12 mouse cellular contexts compared by ENCODE assay signal in genomic region chr14:28456372-28457076, GRCm38 (mm10). TPM values are rescaled to one million over a fixed set of nuclear protein-coding genes. Genes with fewer than 3 reads are reported as not detected.
DNase-seq lines count a peak whose midpoint lies in the region; ATAC-seq and TF ChIP-seq lines count a peak whose summit lies in the region.
"Had no signal": no experiment of that assay in that cellular context is flagged by ENCODE, and none has a peak within 500 bp of the region (broad histone marks: within the 10 kb centered on the region; RNA-seq: fewer than 3 reads in every experiment).

No protein-coding gene starts in this region.

- H3K27ac ChIP-seq in heart, embryonic 12.5 days (ENCODE audit: poor library complexity, severe bottlenecking): no peak overlapping the region
- no peak overlapping the region for H3K27ac ChIP-seq in stomach, postnatal 0 days (replicated peaks)
- no peak overlapping the region for H3K27ac ChIP-seq in forebrain, embryonic 14.5 days (ENCODE audit: low read depth, low read length)

- TF ChIP-seq EP300 in stomach, postnatal 0 days (optimal IDR thresholded peaks at IDR 0.05): no peak

- 76% methylated on average over 7 of the region's 7 CpGs for WGBS in heart, embryonic 12.5 days
- 38% methylated on average over 7 of the region's 7 CpGs for WGBS in stomach, postnatal 0 days
- WGBS in forebrain, embryonic 14.5 days: 46% methylated on average over 7 of the region's 7 CpGs

- peaks cover 4% of the 10 kb centered on the region; the same call in 1 of the 2 replicates for H3K27me3 ChIP-seq in heart, embryonic 12.5 days (replicated peaks)
- no peaks in the 10 kb centered on the region for H3K27me3 ChIP-seq in stomach, postnatal 0 days (ENCODE audit: control insufficient read depth, insufficient read depth, low read length)
- no peaks in the 10 kb centered on the region for H3K27me3 ChIP-seq in forebrain, embryonic 14.5 days (replicated peaks; ENCODE audit: control insufficient read depth, insufficient read depth, low read length)

- intact Hi-C loops in heart, postnatal 14 days (cut with DNase I): no loop called here

- H3K9ac ChIP-seq in heart, embryonic 12.5 days: no peak overlapping the region
- H3K9ac ChIP-seq in stomach, postnatal 0 days (ENCODE audit: low read length): no peak overlapping the region
- no peak overlapping the region for H3K9ac ChIP-seq in forebrain, embryonic 14.5 days (ENCODE audit: low read length)
- H3K9ac ChIP-seq: lung, embryonic 14.5 days had no signal

- DNase-seq in heart, adult 11 months: peak; percentile 93
- peak; percentile 52 for DNase-seq in urinary bladder, postnatal 14 days (ENCODE audit: low spot score)
- no peak for DNase-seq in urinary bladder, adult 2 months (ENCODE audit: low spot score)
- peak; percentile 19 to 35 for DNase-seq in heart, postnatal 14 days
- DNase-seq in stomach, postnatal 0 days (ENCODE audit: low spot score): peak; percentile 55
- no peak for DNase-seq in forebrain, embryonic 14.5 days (ENCODE audit: low spot score)
- DNase-seq: cerebellum, adult 18-20 months; lung, embryonic 14.5 days; retina, postnatal 1 day had no signal

- H3K9me3 ChIP-seq in heart, embryonic 12.5 days (replicated peaks): no peaks in the 10 kb centered on the region
- H3K9me3 ChIP-seq in stomach, postnatal 0 days (ENCODE audit: control insufficient read depth, low read length): no peaks in the 10 kb centered on the region
- no peaks in the 10 kb centered on the region for H3K9me3 ChIP-seq in forebrain, embryonic 14.5 days (replicated peaks; ENCODE audit: control insufficient read depth, low read length)

- no peak for ATAC-seq in heart, embryonic 12.5 days (ENCODE audit: insufficient number of reproducible peaks, low FRiP score)
- ATAC-seq in stomach, postnatal 0 days (ENCODE audit: low FRiP score, low TSS enrichment): peak; percentile 74
- ATAC-seq in forebrain, embryonic 14.5 days: no peak
- no peak for ATAC-seq in frontal cortex, adult (ENCODE audit: low TSS enrichment)

- H3K4me2 ChIP-seq in heart, embryonic 12.5 days: no peak overlapping the region
- no peak overlapping the region for H3K4me2 ChIP-seq in stomach, postnatal 0 days (replicated peaks; ENCODE audit: low read depth)
- no peak overlapping the region for H3K4me2 ChIP-seq in forebrain, embryonic 14.5 days (ENCODE audit: low read length)
- H3K4me2 ChIP-seq: lung, embryonic 14.5 days had no signal

- H3K4me3 ChIP-seq in heart, embryonic 12.5 days: no peak overlapping the region
- no peak overlapping the region for H3K4me3 ChIP-seq in stomach, postnatal 0 days (ENCODE audit: low read depth, low read length)
- H3K4me3 ChIP-seq in forebrain, embryonic 14.5 days (ENCODE audit: low read depth, low read length): no peak overlapping the region

- no peak for TF ChIP-seq CTCF in stomach, postnatal 0 days (IDR thresholded peaks at IDR 0.05; ENCODE audit: low read depth)

- no peaks in the 10 kb centered on the region for H3K4me1 ChIP-seq in heart, embryonic 12.5 days (replicated peaks)
- no peaks in the 10 kb centered on the region for H3K4me1 ChIP-seq in stomach, postnatal 0 days (replicated peaks; ENCODE audit: control insufficient read depth, insufficient read depth)
- no peaks in the 10 kb centered on the region for H3K4me1 ChIP-seq in forebrain, embryonic 14.5 days (ENCODE audit: control insufficient read depth, insufficient read depth, low read length)

- no peaks in the 10 kb centered on the region for H3K36me3 ChIP-seq in heart, embryonic 12.5 days
- no peaks in the 10 kb centered on the region for H3K36me3 ChIP-seq in stomach, postnatal 0 days (ENCODE audit: control insufficient read depth, insufficient read depth, low read length)
- no peaks in the 10 kb centered on the region for H3K36me3 ChIP-seq in forebrain, embryonic 14.5 days (ENCODE audit: control insufficient read depth, insufficient read depth, low read length)

RNA-seq across cellular contexts. Expression of gene Wnt5a, which starts 48.0 kb away (rescaled TPM):
- 40.6 and 47.4 TPM in 2 replicates for polyA plus RNA-seq in heart, embryonic 12.5 days (2016; fragmentation: Nextera tagmentation; extraction: Ambion mirVana)
- 64.0 and 69.0 TPM in 2 replicates for polyA plus RNA-seq in urinary bladder, adult 2 months (2012; rRNA removed)
- total RNA-seq in heart, postnatal 14 days (2021): 10 to 100 TPM; 11.4 to 12.4 TPM
- polyA plus RNA-seq in stomach, postnatal 0 days (2015; fragmentation: Nextera tagmentation; extraction: Ambion mirVana): 12.2 and 12.9 TPM in 2 replicates
- 12.5 and 14.1 TPM in 2 replicates for polyA plus RNA-seq in forebrain, embryonic 14.5 days (2014; fragmentation: Nextera tagmentation; extraction: Ambion mirVana)
- total RNA-seq: monocyte, adult 5-6 weeks had no signal

Comparison
In these comparisons a context has a peak if more than half of its experiments do, and no peak if none do; other contexts are left out.
1. DNase-seq: peak in heart, adult 11 months (single experiment), urinary bladder, postnatal 14 days (single experiment), heart, postnatal 14 days (2 of 2) and stomach, postnatal 0 days (single experiment); none in urinary bladder, adult 2 months (single experiment) and forebrain, embryonic 14.5 days (single experiment).